Mouse (Mus musculus) Patski (cell line): ENCODE results near the gene Slco2b1. TPM values are rescaled to one million over a fixed set of nuclear protein-coding genes. Genes with fewer than 3 reads are reported as not detected.

Experiments used
- ATAC-seq: fragments of 100-300 bp; one replicate; pipeline ENCODE4 v1.8.0; 2021
- CTCF ChIA-PET: fragments of 350-600 bp; sonication (Branson Sonifier 250); formaldehyde crosslinking; loops from one replicate; lab custom pipeline; 2022; ENCODE audit warnings: inconsistent platforms; lab: Charles Lee
- POLR2A ChIA-PET: fragments of 350-600 bp; sonication (Branson Sonifier 250); formaldehyde crosslinking; loops from one replicate; lab custom pipeline; 2022; ENCODE audit warnings: antibody characterized with exemption, inconsistent platforms; lab: Charles Lee
- DNase-seq: peaks from one replicate; pipeline ENCODE4 v3.0.0-alpha.2; 2011; ENCODE audit warnings: low read depth, low spot score
- H3K27me3 ChIP-seq: fragments of 371-371 bp; one replicate; pipeline ENCODE4 v1.5.1; 2021
- CTCF ChIP-seq: fragments of 100-300 bp; IDR thresholded peaks from one replicate; pipeline ENCODE4 v1.5.1; 2021
- in situ Hi-C: fragments of 300-500 bp; cut with MboI; formaldehyde crosslinking; loops from 3 replicates; pipeline ENCODE4 v1.11.1; 2018; ENCODE audit warnings: low pct_unique_long_range_greater_than_20kb, mixed read lengths
- polyA plus RNA-seq: library from polyadenylated mRNA; unstranded; gene quantifications from one replicate; pipeline ENCODE4 v1.2.3, GENCODE M21; 2021

The Slco2b1 gene
- polyA plus RNA-seq, 1 experiment from 2014 or later, result not detected

- peaks cover 52% of the 10 kb centered on the region for H3K27me3 ChIP-seq
- ATAC-seq (no peak), DNase-seq (no peak)
- ChIA-PET POLR2A (no interaction called here), CTCF (interaction anchor here (1.0 to 1.4 kb wide), 3 partner anchors 10 to 106 kb away, joined by 4 to 5 read pairs (median 4); no protein-coding TSS in a partner anchor)
- in situ Hi-C loops, result loop anchor here (5.0 kb wide), 3 partner anchors 93 to 253 kb away; partner anchors contain the start of gene Slco2b1
- peak; percentile 65 for TF ChIP-seq CTCF
Observed at GRCm38 (mm10) chr7:99618860-99619259, 92.3 kb downstream of the Slco2b1 start.

GRCm38 (mm10) chr7:99618264-99618663, 92.9 kb downstream of the Slco2b1 start:
- CTCF ChIA-PET, result interaction anchor here (1.0 to 1.4 kb wide), 3 partner anchors 10 to 106 kb away, joined by 4 to 5 read pairs (median 4); no protein-coding TSS in a partner anchor
- TF ChIP-seq CTCF, result peak; percentile 17
- in situ Hi-C loops, result loop anchor here (5.0 kb wide), 3 partner anchors 94 to 254 kb away; partner anchors contain the start of gene Slco2b1
- no peak for DNase-seq
- POLR2A ChIA-PET, result no interaction called here
- no peak for ATAC-seq
- peaks cover 50% of the 10 kb centered on the region for H3K27me3 ChIP-seq

Other genes with a start within 250 kb of the Slco2b1 start
- 0.09 TPM for gene Klhl35, start 245.3 kb downstream of the Slco2b1 start, polyA plus RNA-seq
- gene Rps3, start 227.6 kb downstream of the Slco2b1 start, polyA plus RNA-seq, result 1,216 TPM
- 11.7 TPM for gene Arrb1, start 175.9 kb downstream of the Slco2b1 start, polyA plus RNA-seq
- 0.03 TPM for gene Tpbgl, start 84.2 kb downstream of the Slco2b1 start, polyA plus RNA-seq
- gene Olfr520, start 18.9 kb upstream of the Slco2b1 start, polyA plus RNA-seq, result not detected
- gene Olfr521, start 52.2 kb upstream of the Slco2b1 start, polyA plus RNA-seq, result not detected
- 3.5 TPM for gene Neu3, start 117.1 kb upstream of the Slco2b1 start, polyA plus RNA-seq
- 0.60 TPM for gene Xrra1, start 147.8 kb upstream of the Slco2b1 start, polyA plus RNA-seq
- gene Spcs2, start 152.1 kb upstream of the Slco2b1 start, polyA plus RNA-seq, result 206 TPM